Mouse (Mus musculus) heart, postnatal 0 days (tissue): ENCODE measurements around the gene Lipo4. TPM values are rescaled to one million over a fixed set of nuclear protein-coding genes. Genes with fewer than 3 reads are reported as not detected.
"Not testable (repeated sequence)": the region's sequence is repeated elsewhere in the genome, so short reads cannot be mapped to it uniquely, and the experiment has no call there.

Source experiments
- ATAC-seq: fragments of 200-750 bp; cut with Nextera tagmentation; 2 replicates; pipeline ENCODE4 v1.8.0; 2017; ENCODE audit warnings: low read depth, moderate number of reproducible peaks, moderate library complexity; ENCODE audit not compliant: insufficient read depth
- DNase-seq: peaks from one replicate; pipeline ENCODE4 v3.0.0-alpha.2; 2016; ENCODE audit warnings: low spot score
- H3K27ac ChIP-seq: fragments of 300-500 bp; sonication (generic); 2 replicates; pipeline ENCODE4 v1.5.1; 2014; ENCODE audit warnings: low read depth, mild to moderate bottlenecking
- H3K27me3 ChIP-seq: fragments of 300-500 bp; sonication (generic); 2 replicates; pipeline ENCODE4 v1.6.1; 2014; ENCODE audit warnings: low read length, mixed read lengths; ENCODE audit not compliant: control insufficient read depth, insufficient read depth
- H3K36me3 ChIP-seq: fragments of 300-500 bp; sonication (generic); replicated peaks from 2 replicates; pipeline ENCODE4 v1.6.1; 2014; ENCODE audit warnings: low read length, mixed read lengths; ENCODE audit not compliant: control insufficient read depth, insufficient read depth
- H3K4me1 ChIP-seq: fragments of 300-500 bp; sonication (generic); 2 replicates; pipeline ENCODE4 v1.6.1; 2014; ENCODE audit warnings: antibody characterized with exemption; ENCODE audit not compliant: control insufficient read depth, insufficient read depth
- H3K4me2 ChIP-seq: fragments of 300-500 bp; sonication (generic); 2 replicates; pipeline ENCODE4 v1.6.1; 2014; ENCODE audit warnings: low read depth, mild to moderate bottlenecking, low read length, moderate library complexity
- H3K4me3 ChIP-seq: fragments of 300-500 bp; sonication (generic); 2 replicates; pipeline ENCODE4 v1.5.1; 2014; ENCODE audit warnings: low read depth, low read length
- H3K9ac ChIP-seq: fragments of 300-500 bp; sonication (generic); replicated peaks from 2 replicates; pipeline ENCODE4 v1.6.1; 2014; ENCODE audit warnings: low read depth, low read length, mixed read lengths
- H3K9me3 ChIP-seq: fragments of 300-500 bp; sonication (generic); replicated peaks from 2 replicates; pipeline ENCODE4 v1.6.1; 2016; ENCODE audit warnings: low read length; ENCODE audit not compliant: control insufficient read depth
- CTCF ChIP-seq: IDR thresholded peaks from 2 replicates; pipeline ENCODE4 v1.5.1; 2016; ENCODE audit warnings: antibody characterized with exemption, control low read depth, low read depth
- EP300 ChIP-seq: IDR thresholded peaks from 2 replicates; pipeline ENCODE4 v1.6.1; 2016; ENCODE audit warnings: antibody characterized with exemption, low read depth
- WGBS: fragments of 180-500 bp; shearing (Covaris S2); extraction: QIAGEN DNeasy Blood & Tissue Kit; methylation state at CpG from one replicate; pipeline ENCODE4 v1.1.7; 2014; 5-methylcytosine and 5-hydroxymethylcytosine counted together
- polyA plus RNA-seq: library from polyadenylated mRNA; unstranded; fragments of >200 nt; fragmentation: Nextera tagmentation; extraction: Ambion mirVana; gene quantifications from 2 replicates; pipeline ENCODE4 v1.2.1, GENCODE M21; 2015
- total RNA-seq: library from RNA; depleted of rRNA; stranded (reverse); fragments of >200 nt; gene quantifications from 2 replicates; pipeline ENCODE4 v1.2.3, GENCODE M21; 2014; ENCODE audit warnings: low replicate concordance; rRNA removed

Gene Lipo4
- total RNA-seq (not detected in 2 replicates), polyA plus RNA-seq (not detected in 2 replicates)

DNA sequence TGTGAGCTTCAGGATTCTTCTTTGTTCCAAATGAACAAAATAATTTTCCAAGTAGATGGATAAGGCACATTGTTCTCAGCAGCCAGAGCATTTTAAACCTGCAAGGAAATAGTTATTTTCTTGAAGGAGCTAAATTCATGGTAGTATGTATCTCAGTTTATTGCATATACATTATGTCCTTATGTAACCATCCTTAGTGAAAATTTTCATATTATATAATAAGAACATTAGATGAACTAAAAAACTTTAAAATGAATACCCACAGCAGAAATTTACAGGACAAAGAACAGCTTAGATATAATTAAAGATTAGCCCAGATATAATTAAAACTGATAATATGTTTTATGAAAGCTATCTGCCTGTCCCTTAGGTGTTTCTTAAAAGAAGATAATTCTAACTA is at the start of gene Lipo4:
Lipo4 (minus strand) TSS at position 101 of the 400 bp plus-strand sequence.
- Histone ChIP-seq H3K4me2 (no peak within 1 kb of the TSS), H3K9me3 (no peaks in the 10 kb centered on the region), H3K4me1 (no peaks in the 10 kb centered on the region), H3K27me3 (no peaks in the 10 kb centered on the region), H3K36me3 (no peaks in the 10 kb centered on the region), H3K27ac (no peak within 1 kb of the TSS), H3K4me3 (no peak within 1 kb of the TSS), H3K9ac (no peak within 1 kb of the TSS)
- ATAC-seq (no peak), DNase-seq (no peak)
- TF ChIP-seq CTCF (no peak), EP300 (no peak)

DNA sequence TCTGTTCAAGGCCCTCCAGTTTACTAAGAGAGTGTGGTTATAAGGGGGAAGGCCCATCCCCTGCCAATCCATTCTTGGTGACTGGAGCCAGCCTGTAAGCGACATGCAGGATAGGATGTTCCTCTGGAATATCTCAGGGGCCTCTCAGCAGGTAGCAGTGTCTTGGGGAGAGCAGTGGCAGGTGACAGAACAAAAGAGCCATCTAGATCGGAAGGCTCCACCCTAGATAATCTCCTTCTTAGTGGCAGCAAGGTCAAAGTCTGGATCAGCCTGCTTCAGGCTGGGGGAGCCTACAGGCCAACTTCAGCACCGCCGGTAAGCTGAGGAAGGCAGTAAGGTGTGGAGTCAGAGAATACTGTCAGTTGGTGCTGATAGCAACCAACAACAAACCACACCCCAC is 61.2 kb downstream of the Lipo4 start:
- not testable (repeated sequence) for H3K9ac ChIP-seq, H3K27ac ChIP-seq, H3K27me3 ChIP-seq, ATAC-seq, H3K4me3 ChIP-seq, H3K36me3 ChIP-seq, DNase-seq, H3K9me3 ChIP-seq, H3K4me2 ChIP-seq, H3K4me1 ChIP-seq
- WGBS, result 31% methylated on average over 4 of the region's 4 CpGs

DNA sequence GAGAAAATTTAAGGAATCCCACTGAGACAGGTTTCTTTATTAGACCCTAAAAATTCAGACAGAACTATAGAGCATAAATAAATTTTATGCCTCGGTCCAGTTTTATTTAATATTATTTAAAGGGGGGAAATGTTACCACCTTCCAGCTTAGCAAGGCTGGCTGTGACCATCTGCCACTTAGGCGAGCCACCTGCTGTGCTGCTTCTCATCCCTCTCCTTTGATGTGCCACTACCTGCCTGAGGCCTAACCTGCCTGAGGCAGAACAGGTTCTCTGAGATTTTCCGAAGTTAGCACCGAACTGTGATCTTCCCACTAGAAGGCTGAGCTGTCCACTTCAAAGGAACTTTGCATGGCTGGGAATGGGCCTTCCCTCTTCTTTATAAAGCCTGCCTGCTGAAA is 63.9 kb downstream of the Lipo4 start:
- 66% methylated on average over 4 of the region's 4 CpGs for WGBS

More for the DNA sequence above, 63.9 kb downstream of the Lipo4 start:
- Histone ChIP-seq H3K4me1 (no peaks in the 10 kb centered on the region), H3K9me3 (no peaks in the 10 kb centered on the region), H3K36me3 (no peaks in the 10 kb centered on the region), H3K9ac (no peak overlapping the region), H3K4me2 (no peak overlapping the region), H3K27ac (no peak overlapping the region), H3K4me3 (no peak overlapping the region), H3K27me3 (no peaks in the 10 kb centered on the region)
- ATAC-seq (no peak), DNase-seq (no peak)
- TF ChIP-seq CTCF (no peak), EP300 (no peak)

Other genes starting within 250 kb of the Lipo4 start
- gene Rnls, start 125.5 kb downstream of the Lipo4 start, total RNA-seq, result 8.0 and 22.6 TPM in 2 replicates
- 16.4 and 16.7 TPM in 2 replicates for gene Rnls, start 125.5 kb downstream of the Lipo4 start, polyA plus RNA-seq
- gene Gm8978, start 107.5 kb upstream of the Lipo4 start, total RNA-seq, result not detected in 2 replicates
- not detected in 2 replicates for gene Gm8978, start 107.5 kb upstream of the Lipo4 start, polyA plus RNA-seq
- gene Lipo2, start 233.6 kb upstream of the Lipo4 start, total RNA-seq, result 0.53 TPM in 1 of 2 replicates, not detected in the other
- 0.30 and 0.31 TPM in 2 replicates for gene Lipo2, start 233.6 kb upstream of the Lipo4 start, polyA plus RNA-seq
- 7.6 and 12.9 TPM in 2 replicates for gene Lipo3, start 244.2 kb upstream of the Lipo4 start, total RNA-seq
- 12.2 and 12.6 TPM in 2 replicates for gene Lipo3, start 244.2 kb upstream of the Lipo4 start, polyA plus RNA-seq